Mouse (Mus musculus): ENCODE data around the gene Stambpl1.
"Not testable (repeated sequence)": the region's sequence is repeated elsewhere in the genome, so short reads cannot be mapped to it uniquely, and the experiment has no call there.

The Stambpl1 gene

GRCm38 (mm10) chr19:34198066-34198465 lies 6.0 kb downstream of the Stambpl1 start:
- no peak for ATAC-seq (ENCODE audit: low TSS enrichment)

GRCm38 (mm10) chr19:34198901-34199300 lies 6.9 kb downstream of the Stambpl1 start:
- no peak for ATAC-seq (ENCODE audit: low TSS enrichment)

GRCm38 (mm10) chr19:34199488-34199887 lies 7.5 kb downstream of the Stambpl1 start:
- ATAC-seq (ENCODE audit: low TSS enrichment), result no peak

- no peak for ATAC-seq (ENCODE audit: low TSS enrichment)
These were observed 10.6 kb downstream of the Stambpl1 start for GRCm38 (mm10) chr19:34202668-34203067.

- not testable (repeated sequence) for ATAC-seq (ENCODE audit: low TSS enrichment)
These were observed 14.1 kb downstream of the Stambpl1 start for GRCm38 (mm10) chr19:34206128-34206527.

DNA sequence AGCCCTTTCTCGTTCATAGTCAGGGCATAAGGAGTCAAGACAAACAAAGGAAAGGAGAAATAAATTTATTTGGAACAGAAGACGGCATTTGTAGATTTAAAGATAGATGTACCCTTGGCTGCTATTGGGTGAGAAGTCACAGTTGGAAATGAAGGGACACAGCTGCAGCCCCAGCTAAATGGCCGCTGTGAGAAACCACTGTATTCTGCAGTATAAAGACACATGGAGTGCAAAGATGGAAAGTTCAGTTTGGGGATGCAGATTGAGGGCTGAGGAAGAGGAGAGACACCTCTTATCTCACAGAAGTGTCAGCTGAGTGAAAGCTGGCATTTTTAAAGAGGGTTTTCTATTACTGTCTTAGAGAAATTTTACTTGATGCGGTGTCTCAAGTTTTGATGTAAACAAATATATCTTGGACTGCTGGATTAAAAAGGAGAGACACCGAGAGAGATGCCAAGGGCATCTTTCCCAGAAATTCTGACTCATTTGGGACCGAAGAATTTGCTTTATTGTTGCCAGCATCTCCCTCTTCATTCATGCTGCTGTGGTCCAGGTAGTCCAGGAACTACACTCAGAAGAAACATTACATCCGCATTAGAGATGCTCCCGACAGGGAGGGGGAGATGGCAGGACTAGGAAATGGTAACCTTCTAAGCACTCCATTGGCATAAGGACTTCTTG lies 14.9 kb downstream of the Stambpl1 start:
- ATAC-seq (ENCODE audit: low TSS enrichment), result peak; percentile 64

DNA sequence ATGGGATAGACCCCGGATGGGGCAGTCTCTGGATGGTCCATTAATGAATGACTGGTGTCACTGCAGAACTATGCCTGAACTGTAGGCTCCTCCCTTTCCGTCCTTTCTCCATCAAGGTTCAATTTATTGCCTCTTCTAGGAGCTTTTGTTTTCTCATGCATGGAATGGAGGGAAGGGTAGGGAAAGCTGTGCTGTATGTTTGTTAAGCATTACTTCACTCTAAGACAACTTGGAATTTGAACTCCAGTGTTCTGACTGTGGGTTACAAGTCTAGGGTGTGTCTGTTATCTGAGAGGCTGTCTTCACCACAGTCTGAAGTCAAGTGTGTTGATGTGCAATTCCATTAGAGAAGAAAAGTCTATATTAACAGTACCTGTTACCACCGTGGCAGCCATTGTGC lies 17.0 kb downstream of the Stambpl1 start:
- ATAC-seq (ENCODE audit: low TSS enrichment), result no peak

DNA sequence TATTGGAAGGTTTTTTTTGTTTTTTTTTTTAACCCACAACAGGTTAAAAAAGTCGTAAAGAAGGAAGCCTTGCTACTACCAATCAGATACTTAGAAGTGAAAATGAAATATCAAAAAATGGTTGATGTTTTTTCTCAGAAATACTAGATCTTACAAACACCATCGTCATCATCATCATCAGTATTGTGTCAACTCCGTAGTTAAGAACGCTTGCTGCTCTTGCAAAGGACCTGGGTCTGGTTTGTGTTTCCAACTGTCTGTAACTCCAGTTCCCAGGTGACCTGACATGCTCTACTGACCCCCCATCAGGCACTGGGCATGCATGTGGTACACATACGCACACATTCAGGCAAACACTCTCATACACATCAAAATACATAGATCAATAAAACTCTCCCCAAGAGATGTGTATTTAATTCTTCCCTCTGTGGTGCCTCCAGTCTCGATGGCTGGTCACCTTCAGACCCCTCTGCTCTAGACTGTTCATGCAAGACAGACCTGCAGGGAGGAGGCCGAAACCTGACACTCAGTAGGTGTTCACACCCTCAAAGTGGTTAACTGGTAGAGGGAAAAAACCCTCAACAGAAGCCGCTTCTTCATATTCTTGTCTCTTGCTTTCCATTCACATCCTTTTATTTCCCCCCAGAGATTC lies 18.0 kb downstream of the Stambpl1 start:
- ATAC-seq (ENCODE audit: low TSS enrichment), result no peak

- ATAC-seq (ENCODE audit: low TSS enrichment), result no peak
These were observed 18.8 kb downstream of the Stambpl1 start for GRCm38 (mm10) chr19:34210841-34211240.

DNA sequence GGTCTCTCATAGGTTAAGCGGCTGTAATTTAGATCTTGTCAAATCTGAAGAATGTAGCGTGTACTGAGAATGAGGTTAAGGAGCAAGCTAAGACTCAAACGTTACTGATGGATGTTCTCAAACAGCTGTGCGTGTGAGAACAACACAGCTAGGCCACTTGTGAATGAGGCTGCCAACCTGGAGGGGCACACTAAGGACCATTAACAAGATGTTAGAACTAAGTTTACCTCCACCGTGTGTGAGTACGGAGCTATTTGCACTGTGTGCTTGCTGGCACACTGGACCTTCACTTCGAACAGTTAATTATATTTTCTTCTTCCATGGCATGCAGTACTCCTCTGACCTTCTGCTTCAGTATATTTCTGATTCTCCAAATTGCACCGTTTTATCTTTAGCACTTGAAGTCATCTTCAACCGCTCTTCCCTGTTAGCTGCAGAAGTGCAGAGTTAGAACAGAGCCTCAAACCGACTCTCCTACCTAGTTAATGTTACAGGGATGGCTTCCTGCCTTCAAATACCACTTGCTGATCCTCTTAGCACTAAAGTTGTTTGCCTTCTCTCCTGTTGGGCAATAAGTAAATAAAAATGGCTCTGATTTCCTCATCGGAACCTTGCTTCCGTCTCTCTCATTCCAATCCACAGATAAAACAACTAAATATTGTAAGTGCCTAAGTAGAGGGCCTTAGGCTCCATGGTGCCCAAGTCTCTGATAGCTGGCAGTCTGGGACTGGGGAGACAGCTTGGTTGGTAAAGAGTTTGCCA lies 20.6 kb downstream of the Stambpl1 start:
- ATAC-seq (ENCODE audit: low TSS enrichment), result no peak

- no peak for ATAC-seq (ENCODE audit: low TSS enrichment)
These were observed 21.2 kb downstream of the Stambpl1 start for GRCm38 (mm10) chr19:34213251-34213645.

DNA sequence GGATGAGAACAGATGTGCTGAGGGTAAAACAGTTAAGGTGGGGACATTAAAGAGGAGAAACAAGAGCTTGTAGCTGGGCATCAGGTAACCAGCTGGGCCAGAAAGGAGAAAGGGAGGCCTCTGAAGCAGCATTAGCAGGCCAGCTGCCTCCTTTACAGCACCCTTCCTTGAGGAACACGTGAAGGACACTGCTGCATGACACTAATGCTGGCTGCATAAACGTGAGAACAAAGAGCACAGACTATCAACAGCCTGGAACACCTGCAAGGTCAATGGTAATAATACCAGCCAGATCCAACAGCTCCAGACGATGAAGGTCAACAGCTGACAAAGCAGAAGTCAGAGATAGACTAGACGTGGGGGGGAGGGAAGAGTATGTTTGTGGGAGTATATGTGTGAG lies 22.1 kb downstream of the Stambpl1 start:
- ATAC-seq (ENCODE audit: low TSS enrichment), result no peak

GRCm38 (mm10) chr19:34216956-34217355 lies 24.9 kb downstream of the Stambpl1 start:
- peak; percentile 21; the same call in 1 of the 2 replicates for ATAC-seq (ENCODE audit: low TSS enrichment)

DNA sequence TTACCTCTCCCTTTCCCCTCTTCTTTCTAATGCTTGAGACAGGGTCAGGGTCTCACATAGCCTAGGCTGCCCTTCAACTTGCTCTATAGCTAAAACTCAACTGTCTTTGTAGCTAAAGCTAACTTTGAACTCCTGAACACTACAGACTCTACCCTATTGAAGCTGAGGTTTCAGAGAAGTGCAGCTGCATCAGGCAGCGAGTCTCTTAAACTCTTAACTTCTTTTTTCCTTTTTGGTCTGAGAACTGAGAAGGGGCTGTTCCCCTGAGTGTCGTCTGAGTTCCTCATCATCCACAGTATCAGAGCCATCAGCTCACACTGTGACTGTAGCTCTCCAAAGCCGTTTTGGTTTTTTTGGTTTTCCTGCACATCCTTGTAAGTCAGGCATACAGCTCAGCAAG lies 25.7 kb downstream of the Stambpl1 start:
- no peak for ATAC-seq (ENCODE audit: low TSS enrichment)

DNA sequence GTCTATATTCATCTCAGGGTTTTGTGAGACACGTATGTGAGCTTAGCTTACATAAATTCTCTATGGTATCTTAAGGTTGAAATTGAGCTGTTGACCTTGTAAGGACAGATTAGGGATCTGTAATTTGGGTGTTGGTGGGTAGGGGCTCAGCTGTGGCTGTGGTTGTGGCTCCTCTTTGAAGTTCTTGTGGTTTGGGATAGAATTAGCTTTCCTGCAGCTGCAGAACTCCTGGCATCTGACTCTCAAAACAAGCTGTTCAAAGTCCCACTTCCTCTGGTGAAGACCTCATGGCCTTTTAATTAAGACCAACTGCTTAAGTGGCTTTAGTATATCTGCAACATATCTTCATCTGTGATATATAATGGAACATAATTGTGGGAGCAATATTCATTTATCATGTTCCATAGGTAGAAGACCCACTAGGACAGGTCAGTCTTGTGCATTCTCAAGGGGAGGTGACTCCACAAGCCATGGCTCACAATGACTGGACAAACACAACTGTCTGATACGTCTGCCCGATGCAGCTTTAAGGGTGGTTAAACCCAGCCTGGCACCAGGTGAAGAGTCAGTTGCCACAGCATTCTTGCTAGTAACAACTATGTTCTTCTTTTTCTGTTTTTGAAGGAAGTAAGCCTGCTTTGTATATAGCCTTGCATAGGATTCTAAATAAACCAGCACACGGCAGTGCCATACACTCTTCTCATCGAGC lies 27.4 kb downstream of the Stambpl1 start:
- ATAC-seq (ENCODE audit: low TSS enrichment), result no peak

- no peak for ATAC-seq (ENCODE audit: low TSS enrichment)
These were observed 28.8 kb downstream of the Stambpl1 start for GRCm38 (mm10) chr19:34220732-34221380.

- ATAC-seq (ENCODE audit: low TSS enrichment), result no peak
These were observed 30.8 kb downstream of the Stambpl1 start for GRCm38 (mm10) chr19:34222805-34223204.

DNA sequence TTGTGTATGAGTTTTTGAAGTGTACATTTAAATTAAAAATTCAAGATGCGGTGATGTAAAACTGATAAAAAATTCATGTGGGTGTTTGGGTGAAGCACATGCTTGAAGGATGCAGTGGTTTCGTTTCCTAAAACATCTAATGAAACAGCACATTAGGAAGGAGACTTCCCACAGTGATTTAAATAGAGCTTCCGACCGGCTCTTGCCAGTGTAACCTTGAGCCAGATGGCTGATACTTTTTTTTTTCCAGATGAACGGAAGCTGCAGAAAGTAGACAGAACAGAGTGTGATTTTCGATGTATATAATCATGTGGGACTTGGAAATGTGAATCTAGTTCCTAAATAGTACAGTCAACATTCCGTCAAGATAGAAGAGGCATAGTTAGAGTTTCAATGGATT lies 39.6 kb downstream of the Stambpl1 start:
- peak; percentile 67 for ATAC-seq (ENCODE audit: low TSS enrichment)

GRCm38 (mm10) chr19:34232326-34232725 lies 40.3 kb downstream of the Stambpl1 start:
- ATAC-seq (ENCODE audit: low TSS enrichment), result no peak

- ATAC-seq (ENCODE audit: low TSS enrichment), result no peak
These were observed 41.9 kb downstream of the Stambpl1 start for GRCm38 (mm10) chr19:34233944-34234343.

GRCm38 (mm10) chr19:34236049-34236448 lies 44.0 kb downstream of the Stambpl1 start:
- no peak for ATAC-seq (ENCODE audit: low TSS enrichment)

DNA sequence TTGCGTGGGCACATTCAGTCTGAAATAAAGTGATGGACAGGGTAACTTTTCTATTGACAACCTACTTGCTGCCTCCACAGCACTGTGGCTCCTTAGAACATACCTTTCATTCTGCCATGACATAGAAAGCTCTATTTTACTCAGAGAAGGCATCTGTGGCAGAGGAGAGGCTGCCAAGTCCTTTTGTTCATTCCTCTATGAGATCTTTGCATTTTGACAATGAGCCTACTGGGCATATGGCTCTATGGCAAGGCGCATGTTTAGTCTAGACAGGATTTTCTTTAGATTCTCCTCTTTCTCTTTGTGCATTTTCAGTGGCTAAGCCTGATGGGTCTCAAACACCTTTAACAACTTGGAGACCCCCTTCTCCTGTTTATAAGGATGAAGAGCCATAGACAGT lies 45.7 kb downstream of the Stambpl1 start:
- peak; percentile 76 for ATAC-seq (ENCODE audit: low TSS enrichment)

Measured in frontal cortex, adult (tissue).